Mouse (Mus musculus) adrenal gland, postnatal 4 days (tissue): ENCODE measurements around the gene Hoxa13. TPM values are rescaled to one million over a fixed set of nuclear protein-coding genes. Genes with fewer than 3 reads are reported as not detected.
A peak's percentile ranks its signal among the peaks of the same experiment; 100 is the strongest.

Experiments used
- DNase-seq, 2 experiments: peaks; one replicate each; pipeline ENCODE4 v3.0.0; 2021 to 2022; ENCODE audit warnings: low spot score in 2 of 2, mixed read lengths in 2 of 2
- total RNA-seq, 2 experiments: library from RNA; stranded (reverse); gene quantifications; 2 replicates each; pipeline ENCODE4 v1.2.3; 2021

The Hoxa13 gene
- total RNA-seq, 2 experiments from 2014 or later: not detected

GRCm38 (mm10) chr6:52252016-52252774 lies 8.5 kb downstream of the Hoxa13 start:
- no peak for DNase-seq

- DNase-seq: no peak
These were observed 9.4 kb downstream of the Hoxa13 start for GRCm38 (mm10) chr6:52251177-52251879.

- no peak for DNase-seq
These were observed 10.9 kb downstream of the Hoxa13 start for GRCm38 (mm10) chr6:52249826-52250225.

- DNase-seq: no peak
These were observed 11.3 kb downstream of the Hoxa13 start for GRCm38 (mm10) chr6:52249415-52249738.

GRCm38 (mm10) chr6:52248638-52249414 lies 11.9 kb downstream of the Hoxa13 start:
- no peak for DNase-seq

GRCm38 (mm10) chr6:52247766-52248637 lies 12.7 kb downstream of the Hoxa13 start:
- no peak for DNase-seq

GRCm38 (mm10) chr6:52246916-52247315 lies 13.8 kb downstream of the Hoxa13 start:
- DNase-seq: no peak

- DNase-seq: no peak
These were observed 14.3 kb downstream of the Hoxa13 start for GRCm38 (mm10) chr6:52246403-52246803.

- DNase-seq: no peak
These were observed 14.9 kb downstream of the Hoxa13 start, which contains the start of gene Hoxa11 for GRCm38 (mm10) chr6:52245757-52246142. Hoxa11 (minus strand) TSS chr6:52245810.

GRCm38 (mm10) chr6:52245040-52245756 lies 15.5 kb downstream of the Hoxa13 start:
- DNase-seq: no peak

GRCm38 (mm10) chr6:52244471-52245039 lies 16.1 kb downstream of the Hoxa13 start:
- DNase-seq: no peak

- DNase-seq: no peak
These were observed 17.0 kb downstream of the Hoxa13 start for GRCm38 (mm10) chr6:52243681-52244121.

GRCm38 (mm10) chr6:52242801-52243332 lies 17.8 kb downstream of the Hoxa13 start:
- no peak for DNase-seq

GRCm38 (mm10) chr6:52241001-52241621 lies 19.6 kb downstream of the Hoxa13 start:
- no peak for DNase-seq

GRCm38 (mm10) chr6:52240389-52241000 lies 20.2 kb downstream of the Hoxa13 start, which contains the start of gene Hoxa10:
Hoxa10 (minus strand) TSS chr6:52240854.
- DNase-seq: peak in 1 of 2 experiments; percentile 65

- DNase-seq: no peak
These were observed 20.9 kb downstream of the Hoxa13 start for GRCm38 (mm10) chr6:52239625-52240388.

- DNase-seq: no peak
These were observed 21.7 kb downstream of the Hoxa13 start for GRCm38 (mm10) chr6:52238976-52239375.

- DNase-seq: no peak
These were observed 22.5 kb downstream of the Hoxa13 start for GRCm38 (mm10) chr6:52238155-52238545.
